ENCODE assay signal across 8 mouse cellular contexts in the genomic region with DNA sequence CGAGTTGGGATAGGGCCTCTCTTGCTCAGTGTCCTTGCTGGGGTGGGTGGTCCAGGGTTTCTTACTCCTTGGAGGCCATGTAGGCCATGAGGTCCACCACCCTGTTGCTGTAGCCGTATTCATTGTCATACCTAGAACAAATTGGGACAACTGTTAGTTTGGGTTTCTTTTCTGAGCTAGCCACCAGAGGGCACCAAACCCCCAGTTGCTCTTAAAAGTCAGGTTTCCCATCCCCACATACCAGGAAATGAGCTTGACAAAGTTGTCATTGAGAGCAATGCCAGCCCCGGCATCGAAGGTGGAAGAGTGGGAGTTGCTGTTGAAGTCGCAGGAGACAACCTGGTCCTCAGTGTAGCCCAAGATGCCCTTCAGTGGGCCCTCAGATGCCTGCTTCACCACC. TPM values are rescaled to one million over a fixed set of nuclear protein-coding genes. Genes with fewer than 3 reads are reported as not detected.
DNase-seq lines count a peak whose midpoint lies in the region; ATAC-seq and TF ChIP-seq lines count a peak whose summit lies in the region.
"Not testable (repeated sequence)": the region's sequence is repeated elsewhere in the genome, so short reads cannot be mapped to it uniquely, and the experiment has no call there.

No protein-coding gene starts in this region.

- peak; percentile 90 for DNase-seq in CD4-positive, CD25-positive, alpha-beta regulatory T cell, adult 2 months (ENCODE audit: low read depth, low spot score)
- DNase-seq in adrenal gland, postnatal 25 days, result peak; percentile 66
- DNase-seq in embryo, embryonic 10.5 days (ENCODE audit: low spot score), result peak; percentile 77
- peak; percentile 56 to 70 for DNase-seq in heart, adult 9 months (ENCODE audit: low spot score in 2 of 2)
- DNase-seq in kidney, adult 2 months, result peak; percentile 73
- peak; percentile 87 for DNase-seq in splenic B cell, adult 2 months (ENCODE audit: low read depth, low spot score)

- not testable (repeated sequence) for H3K9me3 ChIP-seq in limb, embryonic 13.5 days

- peak; percentile 47 for TF ChIP-seq CTCF in kidney, adult 2 months (conservative IDR thresholded peaks at IDR 0.05; ENCODE audit: insufficient read depth, insufficient read length, low read depth, low read length)

- not testable (repeated sequence) for ATAC-seq in limb, embryonic 13.5 days (ENCODE audit: low FRiP score, low read depth)

- TF ChIP-seq POLR2A in kidney, adult 2 months (IDR thresholded peaks at IDR 0.05; ENCODE audit: low read depth, low read length); myocyte (IDR thresholded peaks at IDR 0.05; ENCODE audit: insufficient read length, low read depth): not testable (repeated sequence)

- H3K27me3 ChIP-seq in kidney, adult 2 months (replicated peaks; ENCODE audit: control insufficient read depth, insufficient read depth, low read length); limb, embryonic 13.5 days; myocyte (ENCODE audit: control insufficient read depth, insufficient read depth, insufficient read length); splenic B cell, adult 2 months (ENCODE audit: control insufficient read depth, insufficient read depth, low read length, poor library complexity, severe bottlenecking): not testable (repeated sequence)

- H3K36me3 ChIP-seq in kidney, adult 2 months (ENCODE audit: control insufficient read depth, insufficient read depth, low read length); splenic B cell, adult 2 months (ENCODE audit: control insufficient read depth, insufficient read depth, low read length, poor library complexity, severe bottlenecking): not testable (repeated sequence)
- H3K36me3 ChIP-seq in limb, embryonic 13.5 days, result peaks cover 62% of the 10 kb centered on the region
- H3K36me3 ChIP-seq in myocyte (ENCODE audit: control insufficient read depth, insufficient read depth), result peaks cover 24% of the 10 kb centered on the region

- H3K4me1 ChIP-seq in kidney, adult 2 months (ENCODE audit: control insufficient read depth, insufficient read depth, low read length), result not testable (repeated sequence)
- peaks cover 49% of the 10 kb centered on the region for H3K4me1 ChIP-seq in limb, embryonic 13.5 days

- H3K4me2 ChIP-seq in limb, embryonic 13.5 days (replicated peaks), result not testable (repeated sequence)
- peak overlapping the region; percentile 79 for H3K4me2 ChIP-seq in myocyte (ENCODE audit: low read depth)

- peaks cover 24% of the 10 kb centered on the region for H3K79me2 ChIP-seq in myocyte (ENCODE audit: control insufficient read depth, insufficient read depth)

- WGBS in kidney, adult 2 months, result 5% methylated on average over 4 of the region's 5 CpGs
- 9% methylated on average over 4 of the region's 5 CpGs for WGBS in limb, embryonic 13.5 days

- H3K27ac ChIP-seq in kidney, adult 2 months (ENCODE audit: insufficient read depth, low read depth, low read length); limb, embryonic 13.5 days: not testable (repeated sequence)

- H3K9ac ChIP-seq in limb, embryonic 13.5 days, result not testable (repeated sequence)

- not testable (repeated sequence) for H3K4me3 ChIP-seq in kidney, adult 2 months (ENCODE audit: insufficient read depth, low read depth, low read length)
- H3K4me3 ChIP-seq in limb, embryonic 13.5 days, result 0 out of 2 replicates have a peak overlapping the region, but pooled peaks have one; percentile 5
- H3K4me3 ChIP-seq in myocyte, result peak overlapping the region; percentile 98

- H3ac ChIP-seq in myocyte (ENCODE audit: control insufficient read depth, insufficient read length), result not testable (repeated sequence)

RNA-seq across cellular contexts. Expression of gene Gapdh, which starts 4.3 kb away (rescaled TPM):
- 1,475 and 1,510 TPM in 2 replicates for total RNA-seq in adrenal gland, postnatal 25 days (2021)
- 7,324 and 7,933 TPM in 2 replicates for polyA plus RNA-seq in kidney, adult 2 months (2012; rRNA removed)
- polyA plus RNA-seq in limb, embryonic 13.5 days (2015; fragmentation: Nextera tagmentation; extraction: Ambion mirVana), result 1,893 and 1,983 TPM in 2 replicates
- 9,871 TPM for polyA plus RNA-seq in myocyte (2012; fragmentation: generic; extraction: Trizol)

RNA-seq across cellular contexts. Expression of gene Iffo1, which starts 16.9 kb away (rescaled TPM):
- 27.8 and 43.8 TPM in 2 replicates for total RNA-seq in adrenal gland, postnatal 25 days (2021)
- 35.0 and 36.4 TPM in 2 replicates for polyA plus RNA-seq in kidney, adult 2 months (2012; rRNA removed)
- 31.5 and 33.1 TPM in 2 replicates for polyA plus RNA-seq in limb, embryonic 13.5 days (2015; fragmentation: Nextera tagmentation; extraction: Ambion mirVana)
- 244 TPM for polyA plus RNA-seq in myocyte (2012; fragmentation: generic; extraction: Trizol)

RNA-seq across cellular contexts. Expression of gene Ncapd2, which starts 29.5 kb away (rescaled TPM):
- total RNA-seq in adrenal gland, postnatal 25 days (2021), result 35.6 and 48.3 TPM in 2 replicates
- polyA plus RNA-seq in kidney, adult 2 months (2012; rRNA removed), result 15.6 and 18.7 TPM in 2 replicates
- 146 and 148 TPM in 2 replicates for polyA plus RNA-seq in limb, embryonic 13.5 days (2015; fragmentation: Nextera tagmentation; extraction: Ambion mirVana)
- 34.7 TPM for polyA plus RNA-seq in myocyte (2012; fragmentation: generic; extraction: Trizol)

RNA-seq across cellular contexts. Expression of gene Mrpl51, which starts 29.6 kb away (rescaled TPM):
- 158 and 198 TPM in 2 replicates for total RNA-seq in adrenal gland, postnatal 25 days (2021)
- polyA plus RNA-seq in kidney, adult 2 months (2012; rRNA removed), result 102 and 110 TPM in 2 replicates
- 212 and 213 TPM in 2 replicates for polyA plus RNA-seq in limb, embryonic 13.5 days (2015; fragmentation: Nextera tagmentation; extraction: Ambion mirVana)
- 132 TPM for polyA plus RNA-seq in myocyte (2012; fragmentation: generic; extraction: Trizol)

RNA-seq across cellular contexts. Expression of gene Nop2, which starts 30.3 kb away (rescaled TPM):
- 36.2 and 44.0 TPM in 2 replicates for total RNA-seq in adrenal gland, postnatal 25 days (2021)
- polyA plus RNA-seq in kidney, adult 2 months (2012; rRNA removed), result 15.5 and 16.5 TPM in 2 replicates
- 65.6 and 67.1 TPM in 2 replicates for polyA plus RNA-seq in limb, embryonic 13.5 days (2015; fragmentation: Nextera tagmentation; extraction: Ambion mirVana)
- polyA plus RNA-seq in myocyte (2012; fragmentation: generic; extraction: Trizol), result 55.4 TPM
